Mouse (Mus musculus): ENCODE measurements around the gene Dusp5.
A peak's percentile ranks its signal among the peaks of the same experiment; 100 is the strongest.

Gene Dusp5

GRCm38 (mm10) chr19:53528752-53529454, at the start of gene Dusp5:
Gene Dusp5 (plus strand): TSS chr19:53529109.
- no peaks in the 10 kb centered on the region for H3K36me3 ChIP-seq (ENCODE audit: control insufficient read depth, insufficient read depth, low read length, poor library complexity, severe bottlenecking)
- no peaks in the 10 kb centered on the region for H3K27me3 ChIP-seq (ENCODE audit: control insufficient read depth, insufficient read depth, low read length, poor library complexity, severe bottlenecking)
- DNase-seq (ENCODE audit: low read depth, low spot score) = peak; percentile 99

- DNase-seq (ENCODE audit: low read depth, low spot score) = peak; percentile 78
- Histone ChIP-seq H3K36me3 (ENCODE audit: control insufficient read depth, insufficient read depth, low read length, poor library complexity, severe bottlenecking) (no peaks in the 10 kb centered on the region), H3K27me3 (ENCODE audit: control insufficient read depth, insufficient read depth, low read length, poor library complexity, severe bottlenecking) (no peaks in the 10 kb centered on the region)
Observed at GRCm38 (mm10) chr19:53479590-53479989, 49.3 kb upstream of the Dusp5 start.

- H3K27me3 ChIP-seq (ENCODE audit: control insufficient read depth, insufficient read depth, low read length, poor library complexity, severe bottlenecking) = no peaks in the 10 kb centered on the region
- H3K36me3 ChIP-seq (ENCODE audit: control insufficient read depth, insufficient read depth, low read length, poor library complexity, severe bottlenecking) = no peaks in the 10 kb centered on the region
- no peak for DNase-seq (ENCODE audit: low read depth, low spot score)
Observed at GRCm38 (mm10) chr19:53482093-53482492, 46.8 kb upstream of the Dusp5 start.

- no peak for DNase-seq (ENCODE audit: low read depth, low spot score)
- Histone ChIP-seq H3K36me3 (ENCODE audit: control insufficient read depth, insufficient read depth, low read length, poor library complexity, severe bottlenecking) (no peaks in the 10 kb centered on the region), H3K27me3 (ENCODE audit: control insufficient read depth, insufficient read depth, low read length, poor library complexity, severe bottlenecking) (no peaks in the 10 kb centered on the region)
Observed at GRCm38 (mm10) chr19:53482527-53482926, 46.4 kb upstream of the Dusp5 start.

- Histone ChIP-seq H3K36me3 (ENCODE audit: control insufficient read depth, insufficient read depth, low read length, poor library complexity, severe bottlenecking) (no peaks in the 10 kb centered on the region), H3K27me3 (ENCODE audit: control insufficient read depth, insufficient read depth, low read length, poor library complexity, severe bottlenecking) (no peaks in the 10 kb centered on the region)
- no peak for DNase-seq (ENCODE audit: low read depth, low spot score)
Observed at GRCm38 (mm10) chr19:53483984-53484383, 44.9 kb upstream of the Dusp5 start.

DNA sequence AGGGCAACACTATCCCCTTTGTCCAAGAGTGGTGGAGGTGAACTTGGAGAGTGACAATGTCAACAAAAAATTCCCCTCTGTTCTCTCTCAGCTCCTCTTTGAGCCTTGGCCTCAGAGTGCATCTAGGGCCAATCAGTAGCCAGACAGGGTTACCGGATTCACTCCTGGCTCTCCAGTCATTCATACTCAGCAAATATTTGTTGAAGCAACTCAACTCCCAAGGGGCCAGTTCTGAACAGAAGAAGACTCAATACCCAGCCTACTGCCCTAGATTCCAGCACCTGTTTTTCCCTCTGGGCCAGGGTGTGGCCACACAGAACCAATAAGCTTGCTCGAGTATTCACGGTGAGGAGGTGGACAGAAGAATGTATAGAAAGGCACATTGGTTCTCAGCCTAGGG, 44.0 kb upstream of the Dusp5 start:
- Histone ChIP-seq H3K36me3 (ENCODE audit: control insufficient read depth, insufficient read depth, low read length, poor library complexity, severe bottlenecking) (no peaks in the 10 kb centered on the region), H3K27me3 (ENCODE audit: control insufficient read depth, insufficient read depth, low read length, poor library complexity, severe bottlenecking) (no peaks in the 10 kb centered on the region)
- DNase-seq (ENCODE audit: low read depth, low spot score) = no peak

DNA sequence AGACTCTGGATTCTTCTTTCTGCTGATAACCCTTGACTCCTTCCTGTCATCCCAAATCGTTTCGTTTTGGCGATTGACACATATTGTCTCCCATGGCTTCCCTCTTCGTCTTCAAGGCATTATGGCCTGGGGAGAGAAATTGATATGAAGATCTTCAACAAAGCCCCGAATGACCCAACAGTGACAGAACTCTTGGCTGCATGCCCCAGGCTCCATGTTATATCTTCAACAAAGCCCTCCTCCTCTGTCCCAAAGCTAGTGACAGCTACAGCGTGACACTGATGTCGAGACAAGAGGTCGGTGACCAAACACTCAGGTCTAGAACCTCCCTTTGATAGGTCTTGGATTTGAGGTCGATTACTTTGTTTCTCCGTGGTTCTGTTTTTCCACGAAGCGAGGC, 39.7 kb upstream of the Dusp5 start:
- Histone ChIP-seq H3K36me3 (ENCODE audit: control insufficient read depth, insufficient read depth, low read length, poor library complexity, severe bottlenecking) (no peaks in the 10 kb centered on the region), H3K27me3 (ENCODE audit: control insufficient read depth, insufficient read depth, low read length, poor library complexity, severe bottlenecking) (no peaks in the 10 kb centered on the region)
- no peak for DNase-seq (ENCODE audit: low read depth, low spot score)

GRCm38 (mm10) chr19:53489910-53490309, 39.0 kb upstream of the Dusp5 start:
- H3K36me3 ChIP-seq (ENCODE audit: control insufficient read depth, insufficient read depth, low read length, poor library complexity, severe bottlenecking) = no peaks in the 10 kb centered on the region
- H3K27me3 ChIP-seq (ENCODE audit: control insufficient read depth, insufficient read depth, low read length, poor library complexity, severe bottlenecking) = no peaks in the 10 kb centered on the region
- no peak for DNase-seq (ENCODE audit: low read depth, low spot score)

DNA sequence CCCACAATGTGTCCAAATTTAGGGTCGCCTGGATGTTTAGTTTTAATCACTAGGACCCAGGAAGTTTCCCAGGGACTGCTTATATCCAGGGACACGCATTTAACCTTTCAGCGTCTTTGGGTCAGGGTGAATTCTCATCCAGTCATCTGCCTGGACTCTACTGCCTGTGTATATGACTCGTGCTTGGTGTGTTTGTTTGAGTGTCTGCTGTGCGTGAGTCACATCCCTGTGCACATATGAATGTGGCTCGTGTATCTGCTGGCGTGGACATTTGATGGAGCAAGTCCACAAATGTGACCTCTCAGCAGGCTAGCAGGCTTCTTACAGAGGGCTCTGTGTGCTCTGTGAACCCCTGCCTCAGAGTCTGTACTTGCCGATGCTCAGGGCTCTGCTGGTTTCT, 38.0 kb upstream of the Dusp5 start:
- no peaks in the 10 kb centered on the region for H3K36me3 ChIP-seq (ENCODE audit: control insufficient read depth, insufficient read depth, low read length, poor library complexity, severe bottlenecking)
- DNase-seq (ENCODE audit: low read depth, low spot score) = no peak
- no peaks in the 10 kb centered on the region for H3K27me3 ChIP-seq (ENCODE audit: control insufficient read depth, insufficient read depth, low read length, poor library complexity, severe bottlenecking)

GRCm38 (mm10) chr19:53492528-53492927, 36.4 kb upstream of the Dusp5 start:
- Histone ChIP-seq H3K27me3 (ENCODE audit: control insufficient read depth, insufficient read depth, low read length, poor library complexity, severe bottlenecking) (no peaks in the 10 kb centered on the region), H3K36me3 (ENCODE audit: control insufficient read depth, insufficient read depth, low read length, poor library complexity, severe bottlenecking) (no peaks in the 10 kb centered on the region)
- no peak for DNase-seq (ENCODE audit: low read depth, low spot score)

- DNase-seq (ENCODE audit: low read depth, low spot score) = no peak
Observed at GRCm38 (mm10) chr19:53493866-53494265, 35.0 kb upstream of the Dusp5 start.

GRCm38 (mm10) chr19:53497910-53498309, 31.0 kb upstream of the Dusp5 start:
- no peak for DNase-seq (ENCODE audit: low read depth, low spot score)
- Histone ChIP-seq H3K36me3 (ENCODE audit: control insufficient read depth, insufficient read depth, low read length, poor library complexity, severe bottlenecking) (no peaks in the 10 kb centered on the region), H3K27me3 (ENCODE audit: control insufficient read depth, insufficient read depth, low read length, poor library complexity, severe bottlenecking) (no peaks in the 10 kb centered on the region)

More at GRCm38 (mm10) chr19:53493866-53494265, 35.0 kb upstream of the Dusp5 start:
- H3K36me3 ChIP-seq (ENCODE audit: control insufficient read depth, insufficient read depth, low read length, poor library complexity, severe bottlenecking) = no peaks in the 10 kb centered on the region
- H3K27me3 ChIP-seq (ENCODE audit: control insufficient read depth, insufficient read depth, low read length, poor library complexity, severe bottlenecking) = no peaks in the 10 kb centered on the region

DNA sequence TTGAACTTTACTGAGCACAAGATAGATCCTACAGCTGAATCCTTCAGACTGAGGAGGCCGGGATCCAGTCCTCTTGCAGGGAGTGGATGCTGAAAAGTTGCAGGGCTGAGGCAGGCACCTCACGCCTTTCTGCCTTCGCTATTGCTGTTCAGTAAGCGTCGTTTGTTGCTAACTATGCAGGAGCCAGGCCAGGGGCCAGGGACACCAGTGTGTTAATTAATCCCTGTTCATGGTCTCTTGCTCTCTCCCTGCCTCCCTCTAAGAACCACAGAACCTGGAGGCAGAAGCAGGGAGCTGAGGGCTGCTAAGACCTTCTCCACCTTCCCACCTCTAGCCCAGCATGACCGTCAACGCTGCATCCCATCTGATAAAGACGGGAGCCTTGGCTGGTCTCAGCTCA, 29.9 kb upstream of the Dusp5 start:
- DNase-seq (ENCODE audit: low read depth, low spot score) = no peak
- H3K36me3 ChIP-seq (ENCODE audit: control insufficient read depth, insufficient read depth, low read length, poor library complexity, severe bottlenecking) = no peaks in the 10 kb centered on the region
- no peaks in the 10 kb centered on the region for H3K27me3 ChIP-seq (ENCODE audit: control insufficient read depth, insufficient read depth, low read length, poor library complexity, severe bottlenecking)

GRCm38 (mm10) chr19:53499451-53499940, 29.4 kb upstream of the Dusp5 start:
- Histone ChIP-seq H3K36me3 (ENCODE audit: control insufficient read depth, insufficient read depth, low read length, poor library complexity, severe bottlenecking) (no peaks in the 10 kb centered on the region), H3K27me3 (ENCODE audit: control insufficient read depth, insufficient read depth, low read length, poor library complexity, severe bottlenecking) (no peaks in the 10 kb centered on the region)
- DNase-seq (ENCODE audit: low read depth, low spot score) = no peak

- Histone ChIP-seq H3K27me3 (ENCODE audit: control insufficient read depth, insufficient read depth, low read length, poor library complexity, severe bottlenecking) (no peaks in the 10 kb centered on the region), H3K36me3 (ENCODE audit: control insufficient read depth, insufficient read depth, low read length, poor library complexity, severe bottlenecking) (no peaks in the 10 kb centered on the region)
- DNase-seq (ENCODE audit: low read depth, low spot score) = no peak
Observed at GRCm38 (mm10) chr19:53500298-53501006, 28.5 kb upstream of the Dusp5 start.

Measured in splenic B cell, adult 2 months (primary cell).